Mouse (Mus musculus): ENCODE measurements around the gene Grpr. TPM values are rescaled to one million over a fixed set of nuclear protein-coding genes. Genes with fewer than 3 reads are reported as not detected.

The Grpr gene
- polyA plus RNA-seq (2015; fragmentation: Nextera tagmentation; extraction: Ambion mirVana) = 0.74 and 0.80 TPM in 2 replicates

- no peak for ATAC-seq
- Histone ChIP-seq H3K27me3 (replicated peaks; ENCODE audit: control insufficient read depth, insufficient read depth, low read length) (no peaks in the 10 kb centered on the region), H3K27ac (ENCODE audit: low read depth, low read length) (no peak within 1 kb of the TSS), H3K36me3 (ENCODE audit: control insufficient read depth, insufficient read depth) (no peaks in the 10 kb centered on the region), H3K4me2 (replicated peaks; ENCODE audit: low read depth) (no peak within 1 kb of the TSS), H3K4me1 (replicated peaks; ENCODE audit: control insufficient read depth, insufficient read depth, low read length) (no peaks in the 10 kb centered on the region), H3K9ac (ENCODE audit: low read depth, low read length) (no peak within 1 kb of the TSS), H3K4me3 (ENCODE audit: low read depth, low read length) (no peak within 1 kb of the TSS), H3K9me3 (ENCODE audit: control insufficient read depth) (no peaks in the 10 kb centered on the region)
- WGBS = 16% methylated on average over 7 of the region's 7 CpGs
- peak; percentile 77 for TF ChIP-seq CTCF (IDR thresholded peaks at IDR 0.05; ENCODE audit: low read depth)
Measured at GRCm38 (mm10) chrX:163549666-163550065, at the start of gene Grpr. Gene Grpr (minus strand): TSS chrX:163549677.

GRCm38 (mm10) chrX:163560521-163560920, 11.0 kb upstream of the Grpr start:
- H3K4me2 ChIP-seq (replicated peaks; ENCODE audit: low read depth) = no peak overlapping the region
- no peak overlapping the region for H3K4me3 ChIP-seq (ENCODE audit: low read depth, low read length)
- no peak overlapping the region for H3K27ac ChIP-seq (ENCODE audit: low read depth, low read length)
- H3K27me3 ChIP-seq (replicated peaks; ENCODE audit: control insufficient read depth, insufficient read depth, low read length) = no peaks in the 10 kb centered on the region
- H3K9ac ChIP-seq (ENCODE audit: low read depth, low read length) = no peak overlapping the region
- H3K4me1 ChIP-seq (replicated peaks; ENCODE audit: control insufficient read depth, insufficient read depth, low read length) = no peaks in the 10 kb centered on the region
- TF ChIP-seq CTCF (IDR thresholded peaks at IDR 0.05; ENCODE audit: low read depth) = no peak
- no peaks in the 10 kb centered on the region for H3K9me3 ChIP-seq (ENCODE audit: control insufficient read depth)
- 66% methylated on average over 3 of the region's 3 CpGs for WGBS
- H3K36me3 ChIP-seq (ENCODE audit: control insufficient read depth, insufficient read depth) = no peaks in the 10 kb centered on the region
- ATAC-seq = no peak

DNA sequence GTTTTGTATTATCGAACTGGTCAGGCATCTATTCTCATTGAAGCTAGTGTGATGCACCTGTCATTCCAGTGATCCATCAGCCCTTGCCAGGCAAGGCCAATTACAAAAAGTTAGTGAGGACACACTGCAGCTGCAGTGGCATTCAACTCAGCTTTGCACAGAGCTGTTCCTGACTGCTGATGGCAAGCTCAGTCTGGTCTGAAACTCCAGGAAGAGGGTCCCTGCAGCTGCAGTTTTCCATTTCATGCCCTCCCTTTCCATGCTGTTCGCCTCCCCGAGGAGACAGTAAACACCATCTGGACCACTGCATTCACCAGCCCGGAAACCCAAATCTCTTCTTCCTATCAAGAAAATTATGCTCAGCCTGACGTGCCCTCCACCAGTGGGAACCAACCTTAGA, 2.4 kb downstream of the Grpr start:
- 74% methylated on average over 5 of the region's 5 CpGs for WGBS
- Histone ChIP-seq H3K36me3 (ENCODE audit: control insufficient read depth, insufficient read depth) (no peaks in the 10 kb centered on the region), H3K9me3 (ENCODE audit: control insufficient read depth) (no peaks in the 10 kb centered on the region), H3K27me3 (replicated peaks; ENCODE audit: control insufficient read depth, insufficient read depth, low read length) (no peaks in the 10 kb centered on the region), H3K9ac (ENCODE audit: low read depth, low read length) (no peak overlapping the region), H3K4me2 (replicated peaks; ENCODE audit: low read depth) (no peak overlapping the region), H3K4me3 (ENCODE audit: low read depth, low read length) (no peak overlapping the region), H3K4me1 (replicated peaks; ENCODE audit: control insufficient read depth, insufficient read depth, low read length) (no peaks in the 10 kb centered on the region), H3K27ac (ENCODE audit: low read depth, low read length) (no peak overlapping the region)
- ATAC-seq = no peak
- no peak for TF ChIP-seq CTCF (IDR thresholded peaks at IDR 0.05; ENCODE audit: low read depth)

- no peaks in the 10 kb centered on the region for H3K9me3 ChIP-seq (ENCODE audit: control insufficient read depth)
- no peak overlapping the region for H3K9ac ChIP-seq (ENCODE audit: low read depth, low read length)
- 53% methylated on average over 2 of the region's 2 CpGs for WGBS
- no peak for ATAC-seq
- TF ChIP-seq CTCF (IDR thresholded peaks at IDR 0.05; ENCODE audit: low read depth) = no peak
- H3K27ac ChIP-seq (ENCODE audit: low read depth, low read length) = no peak overlapping the region
- no peaks in the 10 kb centered on the region for H3K36me3 ChIP-seq (ENCODE audit: control insufficient read depth, insufficient read depth)
- no peaks in the 10 kb centered on the region for H3K4me1 ChIP-seq (replicated peaks; ENCODE audit: control insufficient read depth, insufficient read depth, low read length)
- no peak overlapping the region for H3K4me2 ChIP-seq (replicated peaks; ENCODE audit: low read depth)
- H3K4me3 ChIP-seq (ENCODE audit: low read depth, low read length) = no peak overlapping the region
- H3K27me3 ChIP-seq (replicated peaks; ENCODE audit: control insufficient read depth, insufficient read depth, low read length) = no peaks in the 10 kb centered on the region
Measured at GRCm38 (mm10) chrX:163532836-163533235, 16.6 kb downstream of the Grpr start.

GRCm38 (mm10) chrX:163518963-163519541, 30.4 kb downstream of the Grpr start:
- no peak overlapping the region for H3K9ac ChIP-seq (ENCODE audit: low read depth, low read length)
- H3K4me2 ChIP-seq (replicated peaks; ENCODE audit: low read depth) = no peak overlapping the region
- H3K36me3 ChIP-seq (ENCODE audit: control insufficient read depth, insufficient read depth) = no peaks in the 10 kb centered on the region
- no peak overlapping the region for H3K4me3 ChIP-seq (ENCODE audit: low read depth, low read length)
- H3K27me3 ChIP-seq (replicated peaks; ENCODE audit: control insufficient read depth, insufficient read depth, low read length) = no peaks in the 10 kb centered on the region
- peak; percentile 54 for ATAC-seq
- no peaks in the 10 kb centered on the region for H3K4me1 ChIP-seq (replicated peaks; ENCODE audit: control insufficient read depth, insufficient read depth, low read length)
- H3K9me3 ChIP-seq (ENCODE audit: control insufficient read depth) = no peaks in the 10 kb centered on the region
- WGBS = 48% methylated on average over 4 of the region's 4 CpGs
- TF ChIP-seq CTCF (IDR thresholded peaks at IDR 0.05; ENCODE audit: low read depth) = no peak
- H3K27ac ChIP-seq (ENCODE audit: low read depth, low read length) = no peak overlapping the region

- H3K9ac ChIP-seq (ENCODE audit: low read depth, low read length) = no peak overlapping the region
- no peak overlapping the region for H3K4me2 ChIP-seq (replicated peaks; ENCODE audit: low read depth)
- no peaks in the 10 kb centered on the region for H3K36me3 ChIP-seq (ENCODE audit: control insufficient read depth, insufficient read depth)
- no peaks in the 10 kb centered on the region for H3K9me3 ChIP-seq (ENCODE audit: control insufficient read depth)
- no peak for TF ChIP-seq CTCF (IDR thresholded peaks at IDR 0.05; ENCODE audit: low read depth)
- H3K27me3 ChIP-seq (replicated peaks; ENCODE audit: control insufficient read depth, insufficient read depth, low read length) = no peaks in the 10 kb centered on the region
- no peak for ATAC-seq
- WGBS = 17% methylated on average over 2 of the region's 2 CpGs
- H3K27ac ChIP-seq (ENCODE audit: low read depth, low read length) = no peak overlapping the region
- no peak overlapping the region for H3K4me3 ChIP-seq (ENCODE audit: low read depth, low read length)
- no peaks in the 10 kb centered on the region for H3K4me1 ChIP-seq (replicated peaks; ENCODE audit: control insufficient read depth, insufficient read depth, low read length)
Measured at GRCm38 (mm10) chrX:163511766-163512165, 37.7 kb downstream of the Grpr start.

DNA sequence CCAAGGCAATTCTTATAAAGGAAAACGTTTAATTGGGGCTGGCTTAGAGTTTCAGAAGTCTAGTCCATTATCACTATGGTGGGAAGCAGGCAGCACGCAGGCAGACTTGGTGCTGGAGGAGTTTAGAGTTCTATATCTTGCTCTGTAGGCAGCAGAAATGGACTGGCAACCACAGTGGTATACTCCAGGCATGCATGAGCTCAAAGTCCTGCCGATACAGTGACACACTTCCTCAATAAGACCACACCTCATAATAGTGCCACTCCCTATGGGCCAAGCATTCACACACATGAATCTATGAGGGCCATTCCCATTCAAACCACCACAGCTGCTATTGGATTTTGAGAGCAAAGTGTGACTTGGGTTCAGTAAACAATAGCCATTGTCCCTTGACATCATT, 47.4 kb downstream of the Grpr start:
- Histone ChIP-seq H3K4me1 (replicated peaks; ENCODE audit: control insufficient read depth, insufficient read depth, low read length) (no peaks in the 10 kb centered on the region), H3K27ac (ENCODE audit: low read depth, low read length) (no peak overlapping the region), H3K36me3 (ENCODE audit: control insufficient read depth, insufficient read depth) (no peaks in the 10 kb centered on the region), H3K4me2 (replicated peaks; ENCODE audit: low read depth) (no peak overlapping the region), H3K4me3 (ENCODE audit: low read depth, low read length) (no peak overlapping the region), H3K9ac (ENCODE audit: low read depth, low read length) (no peak overlapping the region), H3K9me3 (ENCODE audit: control insufficient read depth) (no peaks in the 10 kb centered on the region), H3K27me3 (replicated peaks; ENCODE audit: control insufficient read depth, insufficient read depth, low read length) (no peaks in the 10 kb centered on the region)
- no peak for TF ChIP-seq CTCF (IDR thresholded peaks at IDR 0.05; ENCODE audit: low read depth)
- ATAC-seq = peak; percentile 69
- WGBS = 70% methylated on average over 3 of the region's 3 CpGs

Other genes starting within 250 kb of the Grpr start
- 0.13 TPM in 1 of 2 replicates, not detected in the other for gene Rnf138rt1, start 211.7 kb upstream of the Grpr start, polyA plus RNA-seq (2015; fragmentation: Nextera tagmentation; extraction: Ambion mirVana)